Mouse (Mus musculus) stomach, postnatal 0 days (tissue): ENCODE measurements at regions not wholly inside any gene's neighbourhood (a gene's known extent, or its start where the extent isn't known, plus 50 kb on each side); places are given as distances from the start of the nearest gene placed in this dataset.
A peak's percentile ranks its signal among the peaks of the same experiment; 100 is the strongest.

Source experiments
- CTCF ChIP-seq: IDR thresholded peaks from 2 replicates; pipeline ENCODE4 v1.5.1; 2016; ENCODE audit warnings: antibody characterized with exemption, low read depth, mild to moderate bottlenecking, moderate library complexity
- EP300 ChIP-seq: optimal IDR thresholded peaks from 2 replicates; pipeline ENCODE3; 2016; ENCODE audit warnings: antibody characterized with exemption

DNA sequence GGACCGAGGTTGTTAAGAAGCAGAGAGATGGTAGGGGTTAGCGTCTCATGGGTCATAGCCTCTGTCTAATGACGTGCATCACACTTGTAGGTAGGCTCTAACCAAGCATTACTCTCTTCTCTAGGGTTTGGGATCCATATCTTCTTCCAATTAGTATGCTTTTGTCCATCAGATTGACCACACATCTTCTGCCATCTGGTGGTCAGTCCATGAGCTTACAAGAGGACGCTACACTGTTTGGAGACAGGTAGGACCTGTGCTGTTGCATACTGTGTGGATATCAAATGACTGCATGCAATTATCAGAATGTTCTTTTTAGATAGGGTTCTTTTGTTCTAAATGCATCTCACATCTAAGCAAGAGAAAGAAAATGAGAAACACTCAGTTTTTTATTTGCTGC lies 54.6 kb upstream of the Nxph1 start:
- TF ChIP-seq CTCF (peak; percentile 68), EP300 (no peak)
